Mouse (Mus musculus): ENCODE results near the gene H2afv.

The H2afv gene

GRCm38 (mm10) chr11:6444077-6444853 lies at the start of gene H2afv:
H2afv (minus strand) TSS chr11:6444443.
- peak; percentile 99 for DNase-seq (ENCODE audit: low spot score)

GRCm38 (mm10) chr11:6489691-6490503 lies 45.7 kb upstream of the H2afv start:
- peak; percentile 68 for DNase-seq (ENCODE audit: low spot score)

GRCm38 (mm10) chr11:6489257-6489656 lies 45.0 kb upstream of the H2afv start:
- DNase-seq (ENCODE audit: low spot score) = no peak

- no peak for DNase-seq (ENCODE audit: low spot score)
These were observed 43.9 kb upstream of the H2afv start for GRCm38 (mm10) chr11:6488041-6488684.

GRCm38 (mm10) chr11:6487496-6487895 lies 43.3 kb upstream of the H2afv start:
- DNase-seq (ENCODE audit: low spot score) = no peak

GRCm38 (mm10) chr11:6486916-6487315 lies 42.7 kb upstream of the H2afv start:
- no peak for DNase-seq (ENCODE audit: low spot score)

- DNase-seq (ENCODE audit: low spot score) = no peak
These were observed 40.2 kb upstream of the H2afv start for GRCm38 (mm10) chr11:6484244-6484959.

- DNase-seq (ENCODE audit: low spot score) = no peak
These were observed 38.9 kb upstream of the H2afv start for GRCm38 (mm10) chr11:6483103-6483502.

GRCm38 (mm10) chr11:6481669-6482185 lies 37.5 kb upstream of the H2afv start:
- peak; percentile 45 for DNase-seq (ENCODE audit: low spot score)

GRCm38 (mm10) chr11:6480681-6481405 lies 36.6 kb upstream of the H2afv start:
- DNase-seq (ENCODE audit: low spot score) = no peak

GRCm38 (mm10) chr11:6480191-6480590 lies 35.9 kb upstream of the H2afv start:
- no peak for DNase-seq (ENCODE audit: low spot score)

- DNase-seq (ENCODE audit: low spot score) = no peak
These were observed 35.0 kb upstream of the H2afv start for GRCm38 (mm10) chr11:6479231-6479630.

GRCm38 (mm10) chr11:6477350-6477749 lies 33.1 kb upstream of the H2afv start:
- DNase-seq (ENCODE audit: low spot score) = no peak

- DNase-seq (ENCODE audit: low spot score) = no peak
These were observed 32.6 kb upstream of the H2afv start for GRCm38 (mm10) chr11:6476876-6477275.

- peak; percentile 91 for DNase-seq (ENCODE audit: low spot score)
These were observed 31.7 kb upstream of the H2afv start, which contains the start of gene Purb for GRCm38 (mm10) chr11:6475867-6476484. Purb (minus strand) TSS chr11:6475917.

GRCm38 (mm10) chr11:6474874-6475731 lies 30.9 kb upstream of the H2afv start:
- peak; percentile 34 for DNase-seq (ENCODE audit: low spot score)

GRCm38 (mm10) chr11:6474381-6474780 lies 30.1 kb upstream of the H2afv start:
- no peak for DNase-seq (ENCODE audit: low spot score)

- no peak for DNase-seq (ENCODE audit: low spot score)
These were observed 27.8 kb upstream of the H2afv start for GRCm38 (mm10) chr11:6472076-6472475.

GRCm38 (mm10) chr11:6471493-6471892 lies 27.2 kb upstream of the H2afv start:
- DNase-seq (ENCODE audit: low spot score) = no peak

GRCm38 (mm10) chr11:6471054-6471453 lies 26.8 kb upstream of the H2afv start:
- DNase-seq (ENCODE audit: low spot score) = no peak

Measured in lung, postnatal 25 days (tissue).